Mouse (Mus musculus): ENCODE data around the gene Mecp2.
"Not testable (repeated sequence)": the region's sequence is repeated elsewhere in the genome, so short reads cannot be mapped to it uniquely, and the experiment has no call there.

Mecp2 gene

GRCm38 (mm10) chrX:74135263-74135662 lies at the start of gene Mecp2:
Mecp2 (minus strand) TSS chrX:74135363.
- in situ Hi-C loops (cut with MboI; ENCODE audit: low pct_unique_long_range_greater_than_20kb in 1 of 2, low sequenced_read_pairs in 2 of 2, unreplicated experiment in 1 of 2), result not testable (repeated sequence)

GRCm38 (mm10) chrX:74176959-74177358 lies 41.8 kb upstream of the Mecp2 start, which contains the start of gene Tktl1:
Tktl1 (plus strand) TSS chrX:74177259.
- in situ Hi-C loops (cut with MboI; ENCODE audit: low pct_unique_long_range_greater_than_20kb in 1 of 2, low sequenced_read_pairs in 2 of 2, unreplicated experiment in 1 of 2), result no loop called here

- in situ Hi-C loops (cut with MboI; ENCODE audit: low pct_unique_long_range_greater_than_20kb in 1 of 2, low sequenced_read_pairs in 2 of 2, unreplicated experiment in 1 of 2), result no loop called here
Measured at GRCm38 (mm10) chrX:74167738-74168137, 32.6 kb upstream of the Mecp2 start, which contains the start of gene Tex28. Tex28 (minus strand) TSS chrX:74167838.

GRCm38 (mm10) chrX:74127164-74127563 lies 8.0 kb downstream of the Mecp2 start, which contains the start of gene Opn1mw:
Opn1mw (plus strand) TSS chrX:74127464.
- in situ Hi-C loops (cut with MboI; ENCODE audit: low pct_unique_long_range_greater_than_20kb in 1 of 2, low sequenced_read_pairs in 2 of 2, unreplicated experiment in 1 of 2), result loop anchor here in 1 of 2 experiments (10.0 kb wide), 1 partner anchor 288 kb away; no protein-coding TSS in a partner anchor

- in situ Hi-C loops (cut with MboI; ENCODE audit: low pct_unique_long_range_greater_than_20kb in 1 of 2, low sequenced_read_pairs in 2 of 2, unreplicated experiment in 1 of 2), result loop anchor here in 1 of 2 experiments (10.0 kb wide), 1 partner anchor 290 kb away; no protein-coding TSS in a partner anchor
Measured at GRCm38 (mm10) chrX:74124975-74125374, 10.2 kb downstream of the Mecp2 start.

GRCm38 (mm10) chrX:74115511-74115910 lies 19.7 kb downstream of the Mecp2 start:
- in situ Hi-C loops (cut with MboI; ENCODE audit: low pct_unique_long_range_greater_than_20kb in 1 of 2, low sequenced_read_pairs in 2 of 2, unreplicated experiment in 1 of 2), result no loop called here

GRCm38 (mm10) chrX:74114036-74114435 lies 21.1 kb downstream of the Mecp2 start:
- in situ Hi-C loops (cut with MboI; ENCODE audit: low pct_unique_long_range_greater_than_20kb in 1 of 2, low sequenced_read_pairs in 2 of 2, unreplicated experiment in 1 of 2), result no loop called here

- in situ Hi-C loops (cut with MboI; ENCODE audit: low pct_unique_long_range_greater_than_20kb in 1 of 2, low sequenced_read_pairs in 2 of 2, unreplicated experiment in 1 of 2), result no loop called here
Measured at GRCm38 (mm10) chrX:74108747-74109146, 26.4 kb downstream of the Mecp2 start.

- in situ Hi-C loops (cut with MboI; ENCODE audit: low pct_unique_long_range_greater_than_20kb in 1 of 2, low sequenced_read_pairs in 2 of 2, unreplicated experiment in 1 of 2), result no loop called here
Measured at GRCm38 (mm10) chrX:74105916-74106315, 29.2 kb downstream of the Mecp2 start.

- in situ Hi-C loops (cut with MboI; ENCODE audit: low pct_unique_long_range_greater_than_20kb in 1 of 2, low sequenced_read_pairs in 2 of 2, unreplicated experiment in 1 of 2), result no loop called here
Measured at GRCm38 (mm10) chrX:74103457-74104188, 31.5 kb downstream of the Mecp2 start.

GRCm38 (mm10) chrX:74095130-74095529 lies 40.0 kb downstream of the Mecp2 start:
- in situ Hi-C loops (cut with MboI; ENCODE audit: low pct_unique_long_range_greater_than_20kb in 1 of 2, low sequenced_read_pairs in 2 of 2, unreplicated experiment in 1 of 2), result no loop called here

GRCm38 (mm10) chrX:74085601-74086038 lies 49.5 kb downstream of the Mecp2 start:
- in situ Hi-C loops (cut with MboI; ENCODE audit: low pct_unique_long_range_greater_than_20kb in 1 of 2, low sequenced_read_pairs in 2 of 2, unreplicated experiment in 1 of 2), result no loop called here

GRCm38 (mm10) chrX:74084946-74085498 lies 50.1 kb downstream of the Mecp2 start:
- in situ Hi-C loops (cut with MboI; ENCODE audit: low pct_unique_long_range_greater_than_20kb in 1 of 2, low sequenced_read_pairs in 2 of 2, unreplicated experiment in 1 of 2), result no loop called here

- in situ Hi-C loops (cut with MboI; ENCODE audit: low pct_unique_long_range_greater_than_20kb in 1 of 2, low sequenced_read_pairs in 2 of 2, unreplicated experiment in 1 of 2), result no loop called here
Measured at GRCm38 (mm10) chrX:74084276-74084837, 50.8 kb downstream of the Mecp2 start.

GRCm38 (mm10) chrX:74070794-74071193 lies 64.4 kb downstream of the Mecp2 start:
- in situ Hi-C loops (cut with MboI; ENCODE audit: low pct_unique_long_range_greater_than_20kb in 1 of 2, low sequenced_read_pairs in 2 of 2, unreplicated experiment in 1 of 2), result loop anchor here in 1 of 2 experiments (25.0 kb wide), 1 partner anchor 108 kb away; the partner anchor contains the start of gene Hcfc1

GRCm38 (mm10) chrX:74067891-74068290 lies 67.3 kb downstream of the Mecp2 start:
- in situ Hi-C loops (cut with MboI; ENCODE audit: low pct_unique_long_range_greater_than_20kb in 1 of 2, low sequenced_read_pairs in 2 of 2, unreplicated experiment in 1 of 2), result loop anchor here in 1 of 2 experiments (25.0 kb wide), 1 partner anchor 106 kb away; the partner anchor contains the start of gene Hcfc1

- in situ Hi-C loops (cut with MboI; ENCODE audit: low pct_unique_long_range_greater_than_20kb in 1 of 2, low sequenced_read_pairs in 2 of 2, unreplicated experiment in 1 of 2), result no loop called here
Measured at GRCm38 (mm10) chrX:74045107-74045506, 90.1 kb downstream of the Mecp2 start.

GRCm38 (mm10) chrX:74037702-74038375 lies 97.3 kb downstream of the Mecp2 start:
- in situ Hi-C loops (cut with MboI; ENCODE audit: low pct_unique_long_range_greater_than_20kb in 1 of 2, low sequenced_read_pairs in 2 of 2, unreplicated experiment in 1 of 2), result no loop called here

- in situ Hi-C loops (cut with MboI; ENCODE audit: low pct_unique_long_range_greater_than_20kb in 1 of 2, low sequenced_read_pairs in 2 of 2, unreplicated experiment in 1 of 2), result no loop called here
Measured at GRCm38 (mm10) chrX:74030000-74030399, 105.2 kb downstream of the Mecp2 start.

Data from mouse embryonic stem cell (cell line).